Comparison of ENCODE assay signal across 9 mouse cellular contexts in genomic region chr16:26519596-26519995, GRCm38 (mm10). TPM values are rescaled to one million over a fixed set of nuclear protein-coding genes. Genes with fewer than 3 reads are reported as not detected.
DNase-seq lines count a peak whose midpoint lies in the region; ATAC-seq and TF ChIP-seq lines count a peak whose summit lies in the region.
"Had no signal": no experiment of that assay in that cellular context is flagged by ENCODE, and none has a peak within 500 bp of the region (broad histone marks: within the 10 kb centered on the region; RNA-seq: fewer than 3 reads in every experiment).

No protein-coding gene starts in this region.

- POLR2A ChIA-PET in Patski (lab: Charles Lee), result interaction anchor here (0.5 to 0.6 kb wide), 2 partner anchors 27 to 592 kb away, joined by 3 to 4 read pairs; no protein-coding TSS in a partner anchor

- peak; percentile 2 to 9 for DNase-seq in cerebellum, adult 18-20 months
- no peak for DNase-seq in cerebellum, adult 9-11 months
- peak; percentile 11 to 42 for DNase-seq in left cerebral cortex, postnatal 14 days (ENCODE audit: low spot score in 2 of 2)
- DNase-seq in left cerebral cortex, postnatal 10 days (ENCODE audit: extremely low spot score in 1 of 2, low spot score in 2 of 2), result no peak
- no peak for DNase-seq in Patski (ENCODE audit: low read depth, low spot score)
- DNase-seq in kidney, postnatal 14 days, result peak; percentile 54
- DNase-seq in thymus, postnatal 25 days, result no peak

- peak; percentile 75 for TF ChIP-seq CTCF in Patski (IDR thresholded peaks at IDR 0.05)

- intact Hi-C loops in left cerebral cortex, postnatal 14 days (cut with DNase I), result no loop called here
- intact Hi-C loops in left cerebral cortex, postnatal 10 days (cut with DNase I), result no loop called here

- no peak for ATAC-seq in Patski
- no peak for ATAC-seq in erythroblast, adult 5-6 weeks (replicated peaks; ENCODE audit: low FRiP score, poor library complexity, severe bottlenecking)

- in situ Hi-C loops in Patski (cut with MboI; ENCODE audit: low pct_unique_long_range_greater_than_20kb), result loop anchor here (25.0 kb wide), 1 partner anchor 618 kb away; no protein-coding TSS in a partner anchor

- CTCF ChIA-PET in Patski (lab: Charles Lee), result interaction anchor here (0.6 to 2.4 kb wide), 17 partner anchors 8 to 288 kb away, joined by 3 to 13 read pairs (median 3); no protein-coding TSS in a partner anchor

- H3K27me3 ChIP-seq in Patski, result peaks cover 11% of the 10 kb centered on the region

RNA-seq across cellular contexts. Expression of gene Tmem207, which starts 7.0 kb away (rescaled TPM):
- total RNA-seq in left cerebral cortex, postnatal 14 days (2021), result not detected
- total RNA-seq in left cerebral cortex, postnatal 10 days (2021), result not detected
- polyA plus RNA-seq in Patski (2021), result not detected
- total RNA-seq in erythroblast, adult 5-6 weeks (2015; ENCODE audit: low replicate concordance), result not detected in 2 replicates
- not detected in 2 replicates for total RNA-seq in erythroblast, adult 5-6 weeks (2017; ENCODE audit: low replicate concordance)

RNA-seq across cellular contexts. Expression of gene Cldn16, which starts 56.7 kb away (rescaled TPM):
- total RNA-seq in left cerebral cortex, postnatal 14 days (2021), result not detected
- total RNA-seq in left cerebral cortex, postnatal 10 days (2021), result not detected
- polyA plus RNA-seq in Patski (2021), result not detected
- total RNA-seq in erythroblast, adult 5-6 weeks (2015; ENCODE audit: low replicate concordance), result not detected in 2 replicates
- not detected in 2 replicates for total RNA-seq in erythroblast, adult 5-6 weeks (2017; ENCODE audit: low replicate concordance)
- total RNA-seq: neutrophil, adult 5-6 weeks had no signal

Comparison
In these comparisons a context has a peak if more than half of its experiments do, and no peak if none do; other contexts are left out.
1. DNase-seq: peak in cerebellum, adult 18-20 months (2 of 2), left cerebral cortex, postnatal 14 days (2 of 2) and kidney, postnatal 14 days (single experiment); none in cerebellum, adult 9-11 months (single experiment), left cerebral cortex, postnatal 10 days (0 of 2), Patski (single experiment) and thymus, postnatal 25 days (single experiment).